Mouse (Mus musculus): ENCODE results near the gene Il3ra.

Il3ra gene

DNA sequence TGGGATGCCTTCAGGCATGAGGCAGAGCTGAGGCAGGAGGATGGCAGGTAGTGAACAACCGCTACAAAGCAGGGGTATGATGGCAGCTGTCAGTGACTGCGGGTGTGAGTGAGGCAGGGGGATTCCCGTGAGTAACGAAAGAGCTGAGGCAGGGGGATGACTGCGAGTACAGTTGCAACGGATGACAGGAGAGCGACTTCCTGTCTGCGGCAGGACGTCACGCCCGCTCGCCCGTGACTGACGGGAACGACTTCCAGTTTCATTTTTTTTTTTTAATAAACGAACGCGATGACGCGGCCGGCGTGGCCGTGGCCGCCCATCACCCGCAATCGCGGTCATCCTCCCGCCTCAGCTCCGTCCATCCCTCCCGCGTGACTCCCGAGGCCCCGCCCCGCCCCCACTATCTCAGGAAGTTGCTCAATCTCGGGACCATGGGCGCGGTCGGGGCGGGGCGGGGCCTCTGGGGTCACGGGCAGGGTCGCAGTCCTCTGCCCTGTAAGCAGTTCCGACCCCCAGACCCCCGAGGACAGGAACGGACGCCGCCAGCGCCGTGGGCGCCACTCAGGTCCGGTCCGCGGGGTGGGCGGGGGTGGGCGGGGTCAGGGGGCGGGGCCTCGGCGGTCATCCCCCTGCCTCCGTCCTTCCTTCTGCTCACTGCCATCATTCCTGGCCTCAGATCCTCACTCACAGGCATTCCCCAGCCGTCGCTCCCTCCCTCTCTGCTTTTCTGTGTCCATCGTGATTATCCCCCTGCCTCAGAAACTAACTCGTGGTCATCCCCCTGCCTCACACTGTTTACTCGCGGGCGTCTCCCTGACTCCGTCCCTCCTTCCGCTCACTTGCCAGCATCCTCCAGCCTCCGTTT lies at the start of gene Il3ra:
Gene Il3ra (plus strand): TSS at position 328 of the 865 bp plus-strand sequence.
- no peak for DNase-seq (ENCODE audit: low spot score)

DNA sequence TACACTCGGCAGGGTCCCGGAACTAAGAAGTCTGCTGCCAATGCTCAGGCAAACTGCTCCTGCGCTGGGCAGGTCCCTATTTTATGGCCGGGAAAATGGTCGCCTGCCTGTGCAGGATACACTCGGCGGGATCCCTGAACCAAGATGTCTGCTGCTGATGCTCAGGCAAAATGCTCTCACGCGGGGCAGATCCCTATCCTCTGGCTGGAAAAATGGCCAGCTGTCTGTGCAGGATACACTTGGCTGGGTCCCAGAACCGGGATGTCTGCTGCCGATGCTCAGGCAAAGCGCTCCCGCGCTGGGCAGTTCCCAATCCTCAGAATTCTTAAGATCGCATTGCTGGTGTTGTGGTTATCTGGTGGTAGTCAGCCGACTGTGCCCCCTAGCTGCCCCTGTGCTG lies 37.1 kb upstream of the Il3ra start:
- DNase-seq (ENCODE audit: low spot score): no peak

DNA sequence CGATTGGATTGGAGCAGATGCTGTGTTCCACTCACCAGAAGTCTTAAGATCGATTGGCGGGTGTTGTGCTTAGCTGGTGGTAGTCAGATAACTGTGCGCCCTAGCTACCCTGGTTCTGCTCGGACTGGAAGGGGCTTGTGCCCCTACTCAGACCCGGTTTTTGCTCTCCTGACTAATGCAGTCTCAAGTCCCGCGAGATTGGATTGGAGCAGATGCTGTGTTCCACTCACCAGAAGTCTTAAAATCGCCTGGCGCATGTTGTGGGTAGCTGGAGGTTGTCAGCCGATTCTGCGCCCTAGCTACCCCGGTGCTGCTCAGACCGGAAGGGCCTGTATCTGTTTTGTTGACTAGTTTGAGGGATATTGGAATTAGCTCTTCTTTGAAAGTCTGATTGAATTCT lies 36.7 kb upstream of the Il3ra start:
- DNase-seq (ENCODE audit: low spot score): no peak

DNA sequence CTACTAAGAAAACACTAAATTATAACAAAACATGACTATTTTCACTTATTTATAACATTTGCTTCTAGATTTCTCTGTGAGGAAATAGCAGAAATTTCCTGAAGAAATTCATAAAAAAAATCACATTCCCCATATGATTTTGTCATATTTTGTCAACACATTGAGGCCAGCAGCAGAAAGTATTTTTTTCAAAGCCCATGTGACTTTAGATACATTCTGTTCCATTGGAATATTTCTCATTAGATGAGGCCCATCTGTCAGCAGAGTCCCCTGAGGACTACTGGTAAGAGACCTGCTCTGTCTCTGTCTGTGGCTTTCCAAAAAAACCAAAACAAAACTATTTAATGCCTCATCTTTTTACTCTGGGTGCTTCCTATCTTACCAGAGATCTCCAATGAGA lies 23.5 kb upstream of the Il3ra start, which contains the start of gene Olfr31:
Gene Olfr31 (plus strand): TSS at position 301 of the 400 bp plus-strand sequence.
- DNase-seq (ENCODE audit: low spot score): no peak

DNA sequence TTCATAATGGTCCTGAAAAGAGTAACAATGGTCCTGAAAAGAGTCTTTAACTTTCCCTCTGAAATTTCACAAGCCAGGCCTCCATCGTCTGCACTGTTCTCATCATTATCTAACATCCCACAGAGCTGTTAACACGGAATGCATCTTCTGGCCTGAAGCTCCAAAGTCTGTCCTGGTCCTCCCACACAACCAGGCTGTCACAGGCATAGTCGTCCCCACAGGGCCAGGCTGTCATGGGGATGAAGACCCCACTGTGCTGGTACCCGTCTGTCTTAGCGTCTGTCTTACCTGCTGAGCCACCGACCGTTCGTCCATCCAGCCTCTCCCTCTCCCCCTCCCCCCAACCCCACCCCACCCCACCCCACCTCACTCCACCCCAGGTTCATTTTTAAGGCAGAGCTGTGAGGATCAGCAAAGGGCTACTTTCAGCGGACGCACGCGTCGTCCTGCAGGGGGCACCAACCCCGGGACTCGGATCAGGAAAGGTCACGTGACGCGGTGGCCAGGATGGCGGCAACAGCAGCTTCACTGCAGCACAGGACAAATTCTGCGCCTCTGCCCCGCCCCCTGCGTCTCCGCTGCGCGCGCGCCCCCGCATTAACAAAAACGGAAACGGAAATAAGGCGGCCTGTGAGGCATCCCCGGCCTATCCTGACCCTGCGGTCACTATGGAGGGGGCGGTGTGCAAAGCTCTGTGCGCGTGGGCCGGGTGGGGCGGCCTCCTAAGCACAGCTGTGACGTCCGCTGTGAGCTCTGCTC lies 783 bp upstream of the Il3ra start:
- peak; percentile 73 for DNase-seq (ENCODE audit: low spot score)

DNA sequence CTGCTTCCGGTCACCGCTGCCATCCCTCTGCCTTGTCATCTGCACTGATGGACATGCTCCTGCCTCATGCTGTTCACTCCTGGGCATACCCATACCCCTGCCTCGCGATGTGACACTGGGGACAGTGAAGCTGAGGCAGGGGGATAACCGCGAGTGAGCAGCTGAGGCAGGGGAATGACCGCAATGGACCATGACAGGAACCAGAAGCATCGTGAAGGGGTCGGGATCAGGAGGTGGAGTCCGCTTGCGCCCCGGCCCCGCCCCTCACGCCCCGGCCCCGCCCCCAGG lies 682 bp downstream of the Il3ra start:
- DNase-seq (ENCODE audit: low spot score): no peak

DNA sequence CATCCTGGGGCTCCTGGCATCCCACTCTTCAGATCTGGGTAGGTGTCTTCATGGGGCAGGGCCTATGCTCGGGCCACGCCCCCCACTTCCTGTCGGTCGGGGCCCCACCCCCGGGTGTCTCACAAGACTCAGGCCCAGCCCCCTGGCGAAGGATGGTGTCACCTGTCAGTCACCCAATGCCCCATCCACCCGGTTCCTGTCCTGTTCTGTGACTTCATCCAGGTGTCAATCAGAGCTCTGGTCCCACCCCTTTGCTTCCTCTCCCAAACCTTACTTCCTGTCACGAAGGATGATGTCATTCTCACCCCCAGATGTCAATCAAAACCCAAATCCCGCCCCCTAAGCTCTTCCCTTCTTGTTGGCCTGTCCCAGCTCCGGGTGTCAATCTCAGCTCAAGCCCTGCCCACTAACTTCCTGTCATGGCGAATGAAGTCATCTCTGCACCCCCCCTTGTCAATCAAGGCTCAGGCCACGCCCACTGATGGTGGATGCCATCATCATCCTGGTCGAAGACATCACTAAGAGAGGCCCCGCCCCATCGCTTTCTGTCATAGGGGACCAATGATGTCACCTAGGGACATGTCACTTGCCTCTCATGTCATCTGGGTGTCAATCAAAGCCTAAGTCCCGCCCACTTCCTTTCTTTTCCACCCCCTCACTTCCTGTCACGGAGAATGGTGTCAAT lies 1.2 kb downstream of the Il3ra start:
- no peak for DNase-seq (ENCODE audit: low spot score)

DNA sequence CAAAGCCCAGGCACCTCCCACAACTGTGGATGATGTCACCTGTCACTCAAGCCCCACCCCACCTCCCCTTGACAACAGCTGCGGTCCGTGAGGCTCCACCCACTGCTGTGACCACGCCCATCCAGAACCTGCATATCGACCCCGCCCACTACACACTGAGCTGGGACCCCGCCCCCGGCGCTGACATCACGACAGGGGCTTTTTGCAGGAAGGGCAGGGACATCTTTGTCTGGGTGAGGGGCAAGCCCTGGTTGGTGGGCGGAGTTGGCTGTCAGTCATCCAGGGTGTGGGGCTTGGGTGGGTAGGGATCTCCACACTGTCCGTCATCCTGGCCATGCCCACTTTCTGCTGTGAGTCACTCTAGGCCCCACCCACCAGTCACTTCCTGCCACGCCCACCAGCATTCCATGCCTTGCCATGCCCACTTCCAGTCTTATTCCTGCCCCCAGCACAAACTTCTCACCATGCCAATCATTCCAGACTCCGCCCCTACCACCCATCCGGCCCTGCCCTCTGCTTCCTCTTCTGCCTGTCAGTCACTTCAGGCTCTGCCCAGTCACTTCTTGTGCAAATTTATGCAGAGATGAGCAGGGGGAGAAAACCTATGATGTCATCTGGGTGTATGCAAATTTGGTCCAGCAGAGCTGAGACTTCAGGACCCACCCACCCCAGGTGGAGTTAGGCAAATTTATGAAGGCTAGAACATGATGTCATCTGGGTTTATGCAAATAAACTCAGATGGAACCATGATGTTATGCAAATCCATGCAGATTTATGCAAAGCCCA lies 2.0 kb downstream of the Il3ra start:
- DNase-seq (ENCODE audit: low spot score): no peak

DNA sequence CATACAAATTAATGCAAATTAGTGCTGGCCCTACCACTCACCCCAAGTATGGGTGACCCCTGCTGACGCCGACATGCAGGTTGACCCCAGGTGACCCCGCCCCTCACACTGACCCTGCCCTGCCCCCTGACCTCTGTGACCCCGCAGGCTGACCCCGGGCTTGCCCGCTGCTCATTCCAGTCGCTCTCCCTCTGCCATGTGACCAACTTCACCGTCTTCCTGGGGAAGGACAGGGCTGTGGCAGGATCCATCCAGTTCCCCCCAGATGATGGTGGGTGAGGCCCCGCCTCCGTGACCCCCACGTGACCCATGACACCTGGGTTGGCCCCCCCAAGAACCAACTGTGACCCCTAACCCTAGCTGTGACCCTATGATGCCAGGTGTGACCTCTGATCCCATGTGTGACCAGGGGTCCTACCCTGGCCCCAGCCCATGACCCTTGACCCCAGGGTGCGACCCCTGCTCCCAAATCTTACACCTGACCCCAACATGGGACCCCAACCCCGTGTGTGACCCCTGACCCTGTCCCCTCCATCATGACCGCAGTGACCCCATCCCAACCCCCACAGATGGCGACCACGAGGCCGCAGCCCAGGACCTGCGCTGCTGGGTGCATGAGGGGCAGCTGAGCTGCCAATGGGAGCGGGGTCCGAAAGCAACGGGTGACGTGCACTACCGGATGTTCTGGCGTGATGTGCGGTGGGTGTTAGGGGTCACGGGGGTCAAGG lies 2.8 kb downstream of the Il3ra start:
- no peak for DNase-seq (ENCODE audit: low spot score)

DNA sequence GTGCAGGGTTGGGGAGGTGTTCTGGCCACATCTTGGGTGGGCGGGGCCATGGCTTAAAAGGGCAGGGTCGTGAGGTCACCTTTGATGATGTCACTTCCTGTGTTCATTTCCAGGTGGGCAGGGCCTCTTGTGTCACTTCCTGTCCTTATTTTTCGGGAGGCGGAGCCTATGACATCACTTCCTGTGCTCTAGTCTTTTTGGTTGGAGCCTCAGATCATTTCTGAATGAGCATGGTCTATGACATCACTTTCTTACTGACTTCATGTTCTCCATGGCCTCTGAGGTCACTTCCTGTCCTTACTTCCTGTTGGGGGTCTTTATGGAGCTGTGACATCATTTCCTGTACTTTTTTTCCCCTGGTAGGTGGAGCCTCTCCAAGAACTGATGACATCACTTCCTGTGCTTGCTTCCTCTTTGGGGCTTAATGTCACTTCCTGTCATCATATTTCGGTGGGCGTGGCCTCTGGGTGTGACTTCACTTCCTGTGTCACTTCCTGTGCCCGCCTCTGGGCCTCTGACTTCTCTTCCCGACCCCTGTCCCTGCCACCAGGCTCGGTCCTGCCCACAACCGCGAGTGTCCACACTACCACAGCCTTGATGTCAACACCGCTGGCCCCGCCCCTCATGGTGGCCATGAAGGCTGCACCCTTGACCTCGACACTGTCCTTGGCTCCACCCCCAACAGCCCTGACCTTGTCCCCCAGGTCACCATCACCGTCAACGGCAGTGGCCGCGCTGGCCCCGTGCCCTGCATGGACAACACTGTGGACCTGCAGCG lies 3.6 kb downstream of the Il3ra start:
- no peak for DNase-seq (ENCODE audit: low spot score)

DNA sequence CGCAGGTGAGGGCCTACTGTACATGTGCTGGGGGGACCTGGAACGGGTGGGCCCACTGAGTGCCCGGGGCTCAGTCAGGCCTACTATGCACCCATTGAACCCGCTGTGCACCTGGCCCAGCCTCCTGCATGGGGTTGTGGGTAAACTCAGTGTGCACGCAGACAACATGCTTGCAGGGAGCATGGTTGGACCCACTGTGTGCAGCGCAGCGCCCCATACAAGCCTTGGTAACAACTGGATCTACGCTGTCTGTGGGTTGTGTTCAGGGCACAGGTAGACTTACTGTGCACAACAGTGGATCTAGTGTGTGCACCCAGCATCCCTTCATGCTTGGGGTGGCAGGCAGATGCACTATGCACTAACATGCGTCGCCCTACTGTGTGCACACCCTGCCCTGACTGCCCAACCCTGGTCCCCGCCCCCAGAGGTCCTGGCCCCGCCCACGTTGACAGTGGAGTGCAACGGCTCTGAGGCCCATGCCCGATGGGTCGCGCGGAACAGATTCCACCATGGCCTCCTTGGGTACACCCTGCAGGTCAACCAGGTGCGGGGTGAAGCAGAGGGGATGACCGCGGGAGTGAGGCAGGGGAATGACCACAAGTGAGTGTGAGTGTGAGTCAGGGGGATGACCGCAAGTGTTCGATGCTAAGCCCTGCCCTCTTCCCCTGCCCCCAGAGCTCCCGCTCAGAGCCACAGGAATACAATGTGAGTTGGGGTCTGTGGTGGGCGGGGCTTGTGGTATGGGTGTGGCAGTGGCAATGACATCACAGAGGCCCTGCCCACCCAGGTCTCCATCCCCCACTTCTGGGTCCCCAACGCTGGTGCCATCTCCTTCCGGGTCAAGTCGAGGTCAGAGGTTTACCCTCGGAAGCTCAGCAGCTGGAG lies 4.4 kb downstream of the Il3ra start:
- no peak for DNase-seq (ENCODE audit: low spot score)

DNA sequence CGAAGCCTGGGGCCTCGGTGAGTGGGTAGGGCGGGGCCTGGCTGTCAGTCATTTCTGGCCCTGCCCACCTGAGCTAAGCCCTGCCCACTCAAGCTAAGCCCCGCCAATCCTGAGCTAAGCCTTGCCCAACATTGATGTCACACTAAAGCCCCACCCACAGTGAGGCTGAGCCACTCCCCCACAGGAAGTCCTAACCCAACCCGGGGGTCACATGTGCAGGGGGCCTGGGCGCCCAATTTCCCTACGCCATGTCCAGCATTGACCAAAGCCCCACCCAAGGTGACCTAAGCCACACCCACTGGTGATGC lies 5.0 kb downstream of the Il3ra start:
- DNase-seq (ENCODE audit: low spot score): no peak

DNA sequence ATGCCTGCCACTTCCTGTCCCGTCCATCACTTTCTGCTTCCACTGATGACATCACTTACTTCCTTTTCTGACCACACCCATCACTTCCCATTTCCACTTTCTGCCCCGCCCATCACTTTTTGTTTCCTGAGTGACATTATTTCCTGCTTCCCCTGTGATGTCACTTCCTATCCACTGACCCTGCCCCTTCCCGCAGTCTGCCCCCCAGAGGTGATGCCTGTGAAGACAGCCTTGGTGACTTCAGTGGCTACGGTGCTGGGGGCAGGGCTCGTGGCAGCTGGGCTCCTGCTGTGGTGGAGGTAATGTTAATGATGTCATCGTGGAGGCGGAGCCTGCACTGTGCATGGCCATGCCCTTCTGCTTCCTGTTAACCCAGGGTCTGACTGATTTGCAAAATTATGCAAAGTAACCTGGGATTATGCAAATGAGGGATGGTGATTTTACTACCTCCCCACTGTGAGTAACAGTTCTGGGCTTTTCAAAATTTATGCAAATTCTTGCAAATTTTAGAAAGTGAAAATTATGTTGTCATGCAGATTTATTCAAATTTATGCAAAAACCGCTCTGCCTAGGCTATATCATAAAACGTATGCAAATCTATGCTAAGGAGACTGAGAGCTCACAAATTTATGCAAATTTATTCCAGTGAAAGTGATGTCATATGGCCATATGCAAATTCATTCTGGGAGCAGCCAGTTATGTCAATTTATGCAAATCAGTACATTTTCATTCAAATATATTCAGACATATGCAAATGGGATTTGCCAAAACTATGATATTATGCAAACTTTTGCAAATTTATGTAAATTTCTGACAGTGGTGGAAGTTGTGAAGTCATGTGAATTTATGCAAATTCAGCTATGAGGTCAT lies 5.9 kb downstream of the Il3ra start:
- DNase-seq (ENCODE audit: low spot score): no peak

DNA sequence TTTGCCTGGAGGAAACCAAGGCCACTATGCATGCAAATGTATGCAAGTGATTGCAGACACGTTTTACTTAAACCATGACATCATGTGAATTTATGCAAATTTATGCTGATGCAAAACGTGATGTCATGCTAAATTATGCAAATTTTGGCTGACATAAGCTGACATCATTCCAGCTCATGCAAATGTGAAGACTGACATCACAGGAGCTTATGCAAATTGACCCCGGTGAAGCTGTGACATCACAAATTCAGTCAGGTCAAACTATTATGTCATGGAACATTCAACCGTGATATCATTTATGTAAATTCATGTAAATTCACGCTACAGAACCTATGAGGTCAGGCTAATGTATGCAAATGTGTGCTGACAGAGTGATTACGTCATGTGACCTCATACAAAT lies 6.5 kb downstream of the Il3ra start:
- DNase-seq (ENCODE audit: low spot score): no peak

DNA sequence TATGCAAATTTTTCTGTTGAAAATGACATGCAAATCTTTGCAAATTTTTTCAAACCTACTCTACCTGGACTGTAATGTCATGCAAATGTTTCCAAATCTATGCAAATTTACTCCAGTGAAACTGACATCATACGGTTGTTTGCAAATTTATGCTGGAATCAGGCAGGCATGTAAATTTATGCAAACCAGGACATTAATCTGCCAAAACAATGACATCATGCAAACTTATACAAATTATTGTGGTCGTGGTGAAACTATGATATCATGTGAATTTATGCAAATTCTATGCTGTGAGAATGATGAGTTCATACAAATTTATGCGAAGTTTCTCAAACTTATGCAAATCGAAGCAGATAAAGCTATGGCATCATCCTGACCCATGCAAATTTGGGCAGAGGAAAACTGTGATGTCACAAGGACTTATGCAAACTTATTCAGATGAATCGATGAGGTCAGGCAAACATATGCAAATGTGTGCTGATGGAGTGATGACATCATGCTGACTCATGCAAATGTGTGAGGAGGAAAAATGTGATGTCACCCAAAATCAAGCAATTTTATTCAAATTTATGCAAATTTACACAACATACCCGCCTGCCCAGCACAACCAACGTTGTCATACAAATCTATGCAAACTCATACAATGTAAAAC lies 7.1 kb downstream of the Il3ra start:
- no peak for DNase-seq (ENCODE audit: low spot score)

DNA sequence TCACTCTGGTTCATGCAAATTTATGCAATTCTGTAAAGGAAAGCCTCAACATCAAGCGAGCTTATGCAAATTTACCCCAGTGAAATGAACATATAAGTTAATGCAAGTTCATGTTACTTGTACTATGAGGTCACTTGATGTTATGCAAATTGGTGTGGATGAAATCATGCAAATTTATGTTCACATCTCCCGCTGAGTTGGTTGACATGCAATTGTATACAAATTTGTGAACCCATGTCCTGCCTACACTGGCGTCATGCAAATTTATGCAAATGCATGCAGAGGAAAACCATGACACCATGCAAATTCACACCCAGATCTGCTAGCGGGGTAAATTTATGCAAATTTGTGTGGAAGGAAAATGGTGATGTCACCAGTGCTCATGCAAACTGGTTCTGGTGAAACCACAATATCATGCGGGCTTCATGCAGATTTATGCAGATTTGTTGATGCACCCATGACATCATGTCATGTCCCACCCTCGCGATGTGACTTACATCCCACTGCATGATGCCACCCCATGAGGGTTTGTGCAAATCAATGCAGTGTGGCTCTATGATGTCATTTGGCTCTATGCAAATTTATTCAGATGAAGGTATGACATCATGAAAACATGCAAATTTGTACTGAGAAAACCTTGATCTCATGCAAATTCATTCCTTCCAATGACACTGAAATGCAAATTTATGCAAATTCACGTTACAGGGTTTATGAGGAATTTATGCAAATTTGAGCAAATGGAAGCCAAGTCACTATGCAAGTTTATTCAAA lies 7.8 kb downstream of the Il3ra start:
- no peak for DNase-seq (ENCODE audit: low spot score)

DNA sequence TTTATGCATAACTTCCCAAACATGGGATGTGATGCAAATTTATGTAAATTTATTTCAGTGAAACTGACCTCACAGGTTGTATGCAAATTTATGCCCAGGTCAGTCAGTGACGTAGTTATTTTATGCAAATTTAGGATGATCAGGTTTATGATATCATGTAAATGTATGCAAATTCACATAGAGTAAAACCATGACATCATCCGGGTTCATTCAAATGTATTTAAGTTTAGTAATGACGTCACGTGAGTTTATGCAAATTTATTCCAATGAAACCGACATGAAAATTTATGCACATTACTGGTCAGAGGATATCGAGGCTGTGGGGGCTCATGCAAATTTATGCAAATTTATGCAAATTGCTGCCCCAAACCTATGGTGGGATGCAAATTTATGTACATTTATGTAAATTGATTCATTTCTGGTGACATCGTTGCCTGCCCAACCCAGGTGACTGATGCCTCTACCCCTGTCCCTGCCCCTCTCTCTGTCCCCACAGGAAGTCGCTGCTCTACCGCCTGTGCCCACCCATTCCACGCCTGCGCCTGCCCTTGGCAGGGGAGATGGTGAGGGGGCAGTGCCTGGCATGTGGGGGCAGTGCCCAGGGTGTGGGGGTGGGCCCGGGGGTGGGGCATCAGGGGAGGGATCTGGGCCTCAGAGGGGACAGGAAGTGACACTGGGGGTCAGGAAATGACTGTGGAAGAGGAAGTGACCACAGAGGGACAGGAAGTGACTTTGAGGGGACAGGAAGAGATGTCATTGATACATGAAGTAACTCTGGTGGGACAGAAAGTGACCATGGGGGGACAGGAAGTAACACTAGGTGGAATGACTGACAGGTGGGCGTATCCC lies 8.7 kb downstream of the Il3ra start:
- DNase-seq (ENCODE audit: low spot score): no peak

Measured in c-Kit-positive CD71-positive TER-119-positive erythroid progenitor cells, embryonic 14.5 days (primary cell).